Mouse (Mus musculus) hindbrain, embryonic 12.5 days (tissue): ENCODE results near the gene Efr3b. TPM values are rescaled to one million over a fixed set of nuclear protein-coding genes. Genes with fewer than 3 reads are reported as not detected.
A peak's percentile ranks its signal among the peaks of the same experiment; 100 is the strongest.

ENCODE experiments used
- ATAC-seq: fragments of 200-750 bp; cut with Nextera tagmentation; 2 replicates; pipeline ENCODE4 v1.8.0; 2017; ENCODE audit warnings: moderate TSS enrichment; ENCODE audit not compliant: low FRiP score
- H3K27ac ChIP-seq: fragments of 300-500 bp; sonication (generic); 2 replicates; pipeline ENCODE4 v1.5.1; 2016; ENCODE audit warnings: mild to moderate bottlenecking
- H3K27me3 ChIP-seq: fragments of 300-500 bp; sonication (generic); 2 replicates; pipeline ENCODE4 v1.6.1; 2016; ENCODE audit warnings: mild to moderate bottlenecking
- H3K36me3 ChIP-seq: fragments of 300-500 bp; sonication (generic); 2 replicates; pipeline ENCODE4 v1.6.1; 2016; ENCODE audit warnings: mild to moderate bottlenecking
- H3K4me1 ChIP-seq: fragments of 300-500 bp; sonication (generic); 2 replicates; pipeline ENCODE4 v1.6.1; 2016
- H3K4me2 ChIP-seq: fragments of 300-500 bp; sonication (generic); replicated peaks from 2 replicates; pipeline ENCODE4 v1.6.1; 2016; ENCODE audit warnings: mild to moderate bottlenecking
- H3K4me3 ChIP-seq: fragments of 300-500 bp; sonication (generic); 2 replicates; pipeline ENCODE4 v1.5.1; 2016; ENCODE audit warnings: mild to moderate bottlenecking
- H3K9ac ChIP-seq: fragments of 300-500 bp; sonication (generic); 2 replicates; pipeline ENCODE4 v1.6.1; 2016; ENCODE audit warnings: mild to moderate bottlenecking, moderate library complexity
- H3K9me3 ChIP-seq: fragments of 300-500 bp; sonication (generic); replicated peaks from 2 replicates; pipeline ENCODE4 v1.6.1; 2016; ENCODE audit warnings: mild to moderate bottlenecking
- WGBS: fragments of 180-500 bp; shearing (Covaris S2); methylation state at CpG from one replicate; pipeline ENCODE4 v1.1.7; 2016; 5-methylcytosine and 5-hydroxymethylcytosine counted together
- polyA plus RNA-seq: library from polyadenylated mRNA; unstranded; fragments of >200 nt; fragmentation: Nextera tagmentation; extraction: Ambion mirVana; gene quantifications from 2 replicates; pipeline ENCODE4 v1.2.1, GENCODE M21; 2016

Efr3b gene
- polyA plus RNA-seq, 1 experiment from 2014 or later: 33.1 TPM

DNA sequence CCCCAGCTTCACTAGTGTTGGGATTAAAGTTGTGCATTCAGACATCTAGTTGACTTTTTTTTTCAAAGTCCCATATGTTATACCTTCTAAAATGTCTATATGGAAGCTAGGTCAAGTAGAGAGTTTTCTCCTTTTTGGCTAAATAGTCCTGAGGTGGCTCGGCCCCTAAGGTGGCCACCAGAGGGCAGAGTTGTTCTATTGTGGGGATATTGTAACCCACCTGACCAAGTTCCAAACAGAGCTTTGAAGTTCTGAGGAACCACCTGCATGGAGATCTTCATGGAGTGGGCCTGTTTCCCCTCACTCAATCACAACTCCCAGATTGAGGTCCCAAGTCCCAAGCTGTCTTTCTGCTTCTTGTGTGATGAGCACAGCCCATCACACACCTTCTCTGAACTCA, 112.6 kb downstream of the Efr3b start:
- H3K4me3 ChIP-seq: no peak overlapping the region
- H3K4me1 ChIP-seq: 0 out of 2 replicates have a peak, but pooled peaks cover 5% of the 10 kb centered on the region
- no peaks in the 10 kb centered on the region for H3K9me3 ChIP-seq
- no peak for ATAC-seq
- 0% methylated on average over 1 of the region's 1 CpGs for WGBS
- H3K4me2 ChIP-seq: no peak overlapping the region
- no peaks in the 10 kb centered on the region for H3K27me3 ChIP-seq
- no peaks in the 10 kb centered on the region for H3K36me3 ChIP-seq
- H3K27ac ChIP-seq: no peak overlapping the region
- no peak overlapping the region for H3K9ac ChIP-seq

GRCm38 (mm10) chr12:3919423-3919822, 119.3 kb downstream of the Efr3b start:
- no peak for ATAC-seq
- Histone ChIP-seq H3K4me1 (peaks cover 11% of the 10 kb centered on the region), H3K9ac (no peak overlapping the region), H3K27ac (no peak overlapping the region), H3K9me3 (no peaks in the 10 kb centered on the region), H3K4me2 (no peak overlapping the region), H3K27me3 (no peaks in the 10 kb centered on the region), H3K4me3 (no peak overlapping the region), H3K36me3 (peaks cover 4% of the 10 kb centered on the region; the same call in 1 of the 2 replicates)
- 87% methylated on average over 3 of the region's 3 CpGs for WGBS

DNA sequence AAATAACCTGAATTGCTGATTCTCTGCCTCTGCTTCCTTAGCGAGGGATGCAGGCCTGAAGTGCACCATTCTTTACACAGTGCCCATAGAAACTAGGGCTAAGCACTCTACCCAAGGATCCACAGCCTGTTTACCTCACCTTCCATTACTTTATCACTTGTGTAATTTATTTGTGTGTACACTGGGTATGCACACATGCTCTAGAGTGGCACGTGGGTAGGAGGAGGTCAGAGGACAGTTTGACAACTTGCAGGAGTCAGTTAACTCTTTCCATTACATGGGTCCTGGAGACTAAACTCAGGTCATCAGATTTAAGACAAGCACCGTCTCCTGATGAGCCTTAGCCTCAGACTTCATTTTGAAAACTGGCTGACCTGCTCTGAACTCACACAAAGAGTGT, 120.1 kb downstream of the Efr3b start:
- H3K9me3 ChIP-seq: no peaks in the 10 kb centered on the region
- peaks cover 5% of the 10 kb centered on the region; the same call in 1 of the 2 replicates for H3K36me3 ChIP-seq
- H3K4me3 ChIP-seq: no peak overlapping the region
- H3K4me2 ChIP-seq: no peak overlapping the region
- no peak overlapping the region for H3K27ac ChIP-seq
- no peak for ATAC-seq
- WGBS: 74% methylated on average over 3 of the region's 3 CpGs
- H3K4me1 ChIP-seq: peaks cover 11% of the 10 kb centered on the region
- H3K27me3 ChIP-seq: no peaks in the 10 kb centered on the region
- H3K9ac ChIP-seq: no peak overlapping the region

GRCm38 (mm10) chr12:3917668-3918341, 120.9 kb downstream of the Efr3b start:
- Histone ChIP-seq H3K36me3 (peaks cover 5% of the 10 kb centered on the region; the same call in 1 of the 2 replicates), H3K27me3 (no peaks in the 10 kb centered on the region), H3K4me3 (no peak overlapping the region), H3K4me2 (no peak overlapping the region; the same call in 1 of the 2 replicates), H3K9ac (no peak overlapping the region), H3K4me1 (peaks cover 11% of the 10 kb centered on the region), H3K9me3 (no peaks in the 10 kb centered on the region), H3K27ac (no peak overlapping the region)
- ATAC-seq: peak; percentile 41; the same call in 1 of the 2 replicates
- 21% methylated on average over 14 of the region's 14 CpGs for WGBS

GRCm38 (mm10) chr12:3915852-3916251, 122.9 kb downstream of the Efr3b start:
- Histone ChIP-seq H3K4me3 (no peak overlapping the region), H3K9ac (no peak overlapping the region), H3K4me1 (peaks cover 6% of the 10 kb centered on the region), H3K27ac (no peak overlapping the region), H3K9me3 (no peaks in the 10 kb centered on the region), H3K27me3 (no peaks in the 10 kb centered on the region), H3K4me2 (no peak overlapping the region), H3K36me3 (peaks cover 8% of the 10 kb centered on the region; the same call in 1 of the 2 replicates)
- WGBS: 88% methylated on average over 3 of the region's 3 CpGs
- no peak for ATAC-seq

Other genes starting within 250 kb of the Efr3b start
- 166 and 180 TPM in 2 replicates for gene Dnmt3a, start 232.9 kb downstream of the Efr3b start, polyA plus RNA-seq
- gene Pomc, start 84.0 kb downstream of the Efr3b start, polyA plus RNA-seq: 5.1 and 6.4 TPM in 2 replicates
- gene Dnajc27, start 43.7 kb upstream of the Efr3b start, polyA plus RNA-seq: 13.9 and 14.0 TPM in 2 replicates
- gene Adcy3, start 94.2 kb upstream of the Efr3b start, polyA plus RNA-seq: 10.2 and 11.0 TPM in 2 replicates
- 4.7 and 6.2 TPM in 2 replicates for gene Ptrhd1, start 195.1 kb upstream of the Efr3b start, polyA plus RNA-seq
- 14.8 and 15.3 TPM in 2 replicates for gene Cenpo, start 195.4 kb upstream of the Efr3b start, polyA plus RNA-seq